Mouse (Mus musculus) limb, embryonic 13.5 days (tissue): ENCODE measurements around the gene Tmbim7. TPM values are rescaled to one million over a fixed set of nuclear protein-coding genes. Genes with fewer than 3 reads are reported as not detected.

Experiments used
- microRNA-seq: library from miRNA; unstranded; fragments of <30 nt; microRNA quantifications from one replicate; pipeline ENCODE4, GENCODE M21; 2016
- polyA plus RNA-seq: library from polyadenylated mRNA; unstranded; fragments of >200 nt; fragmentation: Nextera tagmentation; extraction: Ambion mirVana; gene quantifications from 2 replicates; pipeline ENCODE4 v1.2.1, GENCODE M21; 2015

The Tmbim7 gene
- polyA plus RNA-seq, 1 experiment from 2014 or later = not detected

Small RNAs within 50 kb of the gene (microRNA-seq; reads per million reads assigned to microRNA genes)
- not detected for gene Gm22926
- gene Gm26238 = not detected

Other genes starting within 250 kb of the Tmbim7 start
- gene Fam133b, start 107.3 kb upstream of the Tmbim7 start, polyA plus RNA-seq = 34.1 and 36.8 TPM in 2 replicates
- 3.1 and 4.3 TPM in 2 replicates for gene 1700109H08Rik, start 79.6 kb upstream of the Tmbim7 start, polyA plus RNA-seq
- 22.0 and 22.7 TPM in 2 replicates for gene Pex1, start 55.1 kb upstream of the Tmbim7 start, polyA plus RNA-seq
- 14.2 and 17.4 TPM in 2 replicates for gene Rbm48, start 54.6 kb upstream of the Tmbim7 start, polyA plus RNA-seq
- gene Gatad1, start 6.0 kb downstream of the Tmbim7 start, polyA plus RNA-seq = 60.8 and 63.3 TPM in 2 replicates
- gene Ankib1, start 151.7 kb downstream of the Tmbim7 start, polyA plus RNA-seq = 11.2 and 11.8 TPM in 2 replicates
- 55.4 and 58.5 TPM in 2 replicates for gene Krit1, start 152.0 kb downstream of the Tmbim7 start, polyA plus RNA-seq
- gene Lrrd1, start 194.0 kb downstream of the Tmbim7 start, polyA plus RNA-seq = 0.06 and 0.10 TPM in 2 replicates
- gene Mterf1a, start 242.8 kb downstream of the Tmbim7 start, polyA plus RNA-seq = 8.3 and 9.0 TPM in 2 replicates